Mouse (Mus musculus) kidney, adult 2 months (tissue): ENCODE data around the gene Ipo5.

ENCODE experiments used
- CTCF ChIP-seq: fragments of 200-500 bp; conservative IDR thresholded peaks from 2 replicates; pipeline ENCODE4 v1.5.1; 2011; ENCODE audit warnings: low read depth, mild to moderate bottlenecking, control low read depth, low read length, moderate library complexity, mixed read lengths; ENCODE audit not compliant: insufficient read depth, insufficient read length
- POLR2A ChIP-seq: fragments of 200-500 bp; IDR thresholded peaks from one replicate; pipeline ENCODE4 v1.6.1; 2011; ENCODE audit warnings: low read depth, low read length, control low read depth

DNA sequence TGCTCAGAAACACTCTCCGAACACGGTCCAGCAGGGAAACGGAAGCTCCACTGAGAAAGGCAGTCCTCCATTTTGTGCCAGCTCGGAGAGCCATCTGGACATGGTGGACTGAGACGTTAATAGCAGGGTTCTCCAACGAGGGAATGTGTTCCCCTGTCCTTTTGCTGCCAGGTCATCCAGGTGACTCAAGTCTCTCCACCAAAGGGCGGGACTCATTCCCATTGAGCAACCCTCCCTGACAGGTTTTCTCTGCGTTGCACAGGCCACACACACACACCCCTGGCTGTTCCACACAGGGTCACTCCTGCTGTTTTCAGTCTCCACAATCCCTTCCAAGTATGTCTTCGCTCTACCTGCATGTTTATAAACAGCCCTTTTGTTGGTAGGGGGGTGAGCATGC is 30.0 kb upstream of the Ipo5 start:
- no peak for TF ChIP-seq CTCF
- TF ChIP-seq POLR2A: no peak
